In genomic region chr3:38042614-38043013, GRCm38 (mm10) we compare ENCODE assay signal across 13 mouse cellular contexts.
DNase-seq lines count a peak whose midpoint lies in the region; ATAC-seq lines count a peak whose summit lies in the region.
"Had no signal": no experiment of that assay in that cellular context is flagged by ENCODE, and none has a peak within 500 bp of the region (broad histone marks: within the 10 kb centered on the region; RNA-seq: fewer than 3 reads in every experiment).

No protein-coding gene starts in this region.

- peaks cover 8% of the 10 kb centered on the region for H3K4me1 ChIP-seq in heart, embryonic 16.5 days (ENCODE audit: control insufficient read depth, insufficient read depth, low read length)
- no peaks in the 10 kb centered on the region for H3K4me1 ChIP-seq in midbrain, embryonic 15.5 days

- H3K4me2 ChIP-seq in heart, embryonic 16.5 days (ENCODE audit: low read depth, low read length), result no peak overlapping the region
- no peak overlapping the region for H3K4me2 ChIP-seq in midbrain, embryonic 15.5 days
- H3K4me2 ChIP-seq: forebrain, embryonic 13.5 days; hindbrain, embryonic 12.5 days; liver, embryonic 11.5 days had no signal

- intact Hi-C loops in left cerebral cortex, postnatal 36 days (cut with DNase I), result no loop called here

- H3K9ac ChIP-seq in heart, embryonic 16.5 days (ENCODE audit: low read length), result no peak overlapping the region
- no peak overlapping the region for H3K9ac ChIP-seq in midbrain, embryonic 15.5 days
- H3K9ac ChIP-seq: forebrain, embryonic 13.5 days; hindbrain, embryonic 12.5 days had no signal

- no peaks in the 10 kb centered on the region for H3K9me3 ChIP-seq in heart, embryonic 16.5 days (replicated peaks; ENCODE audit: control insufficient read depth, low read length)
- no peaks in the 10 kb centered on the region for H3K9me3 ChIP-seq in midbrain, embryonic 15.5 days
- H3K9me3 ChIP-seq: forebrain, embryonic 13.5 days; hindbrain, embryonic 12.5 days had no signal

- no peak for DNase-seq in heart, adult 8-10 months (ENCODE audit: low spot score)
- peak; percentile 14 to 28 for DNase-seq in adrenal gland, postnatal 36 days
- DNase-seq in kidney, postnatal 4 days, result peak; percentile 36 to 64
- no peak for DNase-seq in left cerebral cortex, postnatal 36 days (ENCODE audit: low spot score in 2 of 2)
- no peak for DNase-seq in frontal cortex, adult 2 months (ENCODE audit: extremely low spot score in 1 of 2, low spot score in 1 of 2)
- DNase-seq: cerebellum, postnatal 14 days; thymus, postnatal 25 days had no signal

- H3K36me3 ChIP-seq in heart, embryonic 16.5 days (ENCODE audit: control insufficient read depth, insufficient read depth), result no peaks in the 10 kb centered on the region
- no peaks in the 10 kb centered on the region for H3K36me3 ChIP-seq in midbrain, embryonic 15.5 days (replicated peaks)
- H3K36me3 ChIP-seq: hindbrain, embryonic 12.5 days had no signal

- no peak overlapping the region; the same call in 1 of the 2 replicates for H3K27ac ChIP-seq in heart, embryonic 16.5 days (ENCODE audit: low read length)
- no peak overlapping the region for H3K27ac ChIP-seq in midbrain, embryonic 15.5 days
- H3K27ac ChIP-seq: forebrain, embryonic 13.5 days; hindbrain, embryonic 12.5 days had no signal

- ATAC-seq in heart, embryonic 16.5 days (replicated peaks; ENCODE audit: extremely low read depth, insufficient read depth, low FRiP score), result peak; percentile 44
- peak; percentile 35; the same call in 1 of the 2 replicates for ATAC-seq in granulocyte monocyte progenitor cell, adult 5-6 weeks (replicated peaks; ENCODE audit: poor library complexity, severe bottlenecking)
- ATAC-seq in midbrain, embryonic 15.5 days (replicated peaks), result no peak
- ATAC-seq: forebrain, embryonic 13.5 days had no signal

- no peak overlapping the region for H3K4me3 ChIP-seq in heart, embryonic 16.5 days (ENCODE audit: low read length)
- no peak overlapping the region for H3K4me3 ChIP-seq in midbrain, embryonic 15.5 days
- H3K4me3 ChIP-seq: forebrain, embryonic 13.5 days; hindbrain, embryonic 12.5 days had no signal

- no peaks in the 10 kb centered on the region for H3K27me3 ChIP-seq in heart, embryonic 16.5 days (ENCODE audit: control insufficient read depth, insufficient read depth, low read length)
- H3K27me3 ChIP-seq in midbrain, embryonic 15.5 days (replicated peaks), result no peaks in the 10 kb centered on the region
- H3K27me3 ChIP-seq: forebrain, embryonic 13.5 days; hindbrain, embryonic 12.5 days had no signal

- 18% methylated on average over 6 of the region's 6 CpGs for WGBS in heart, embryonic 16.5 days
- 83% methylated on average over 6 of the region's 6 CpGs for WGBS in midbrain, embryonic 15.5 days

Comparison
In these comparisons a context has a peak if more than half of its experiments do, and no peak if none do; other contexts are left out.
1. DNase-seq: peak in adrenal gland, postnatal 36 days (2 of 2) and kidney, postnatal 4 days (2 of 2); none in heart, adult 8-10 months (single experiment), left cerebral cortex, postnatal 36 days (0 of 2) and frontal cortex, adult 2 months (0 of 2).